Mouse (Mus musculus): ENCODE results near the gene Gm20388.

DNA sequence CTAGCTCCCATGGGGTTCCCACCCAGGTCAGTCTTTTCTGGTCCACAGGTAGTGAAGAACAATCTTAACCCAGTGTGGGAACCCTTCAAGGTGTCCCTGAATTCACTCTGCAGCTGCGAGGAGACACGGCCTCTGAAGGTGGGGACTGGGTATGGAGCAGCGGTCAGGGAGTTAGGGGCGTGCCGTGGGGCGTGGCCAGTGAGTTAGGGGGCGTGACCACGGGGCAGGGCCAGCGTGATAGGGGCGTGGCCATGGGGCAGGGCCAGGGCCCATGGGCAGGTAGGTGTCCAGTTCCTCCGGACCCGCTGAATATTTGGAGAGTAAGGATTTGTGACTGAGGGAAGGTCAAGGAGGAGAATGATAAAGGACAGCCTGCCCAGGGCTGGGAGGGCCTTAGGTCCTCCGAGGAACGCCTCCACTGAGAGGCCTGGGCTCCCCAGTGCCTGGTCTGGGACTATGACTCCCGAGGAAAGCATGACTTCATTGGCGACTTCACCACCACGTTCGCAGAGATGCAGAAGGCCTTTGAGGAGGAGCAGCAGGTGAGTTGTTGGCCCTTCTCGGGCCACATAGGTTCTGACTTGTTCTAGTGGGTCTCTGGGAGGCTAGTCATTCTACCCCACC is 3215.7 kb downstream of the Gm20388 start:
- no peak for TF ChIP-seq CTCF (IDR thresholded peaks at IDR 0.05; ENCODE audit: low read depth)
- no peak for TF ChIP-seq EP300 (optimal IDR thresholded peaks at IDR 0.05)
